Mouse (Mus musculus) cerebellum, adult 2 months (tissue): ENCODE measurements around the gene Lage3.
A peak's percentile ranks its signal among the peaks of the same experiment; 100 is the strongest.

Source experiments
- CTCF ChIP-seq: fragments of 200-500 bp; IDR thresholded peaks from 2 replicates; pipeline ENCODE4 v1.5.1; 2011; ENCODE audit warnings: low read depth, mild to moderate bottlenecking, control low read depth, low read length, moderate library complexity, borderline replicate concordance; ENCODE audit not compliant: insufficient read depth
- POLR2A ChIP-seq: fragments of 200-500 bp; IDR thresholded peaks from 2 replicates; pipeline ENCODE4 v1.6.1; 2011; ENCODE audit warnings: low read length, control low read depth, borderline replicate concordance; ENCODE audit not compliant: insufficient read depth

GRCm38 (mm10) chrX:74304867-74305700 is 48.3 kb downstream of the Lage3 start, which contains the start of gene Gdi1:
- TF ChIP-seq CTCF (no peak), POLR2A (peak; percentile 90)
